8 mouse cellular contexts compared by ENCODE assay signal in the genomic region with DNA sequence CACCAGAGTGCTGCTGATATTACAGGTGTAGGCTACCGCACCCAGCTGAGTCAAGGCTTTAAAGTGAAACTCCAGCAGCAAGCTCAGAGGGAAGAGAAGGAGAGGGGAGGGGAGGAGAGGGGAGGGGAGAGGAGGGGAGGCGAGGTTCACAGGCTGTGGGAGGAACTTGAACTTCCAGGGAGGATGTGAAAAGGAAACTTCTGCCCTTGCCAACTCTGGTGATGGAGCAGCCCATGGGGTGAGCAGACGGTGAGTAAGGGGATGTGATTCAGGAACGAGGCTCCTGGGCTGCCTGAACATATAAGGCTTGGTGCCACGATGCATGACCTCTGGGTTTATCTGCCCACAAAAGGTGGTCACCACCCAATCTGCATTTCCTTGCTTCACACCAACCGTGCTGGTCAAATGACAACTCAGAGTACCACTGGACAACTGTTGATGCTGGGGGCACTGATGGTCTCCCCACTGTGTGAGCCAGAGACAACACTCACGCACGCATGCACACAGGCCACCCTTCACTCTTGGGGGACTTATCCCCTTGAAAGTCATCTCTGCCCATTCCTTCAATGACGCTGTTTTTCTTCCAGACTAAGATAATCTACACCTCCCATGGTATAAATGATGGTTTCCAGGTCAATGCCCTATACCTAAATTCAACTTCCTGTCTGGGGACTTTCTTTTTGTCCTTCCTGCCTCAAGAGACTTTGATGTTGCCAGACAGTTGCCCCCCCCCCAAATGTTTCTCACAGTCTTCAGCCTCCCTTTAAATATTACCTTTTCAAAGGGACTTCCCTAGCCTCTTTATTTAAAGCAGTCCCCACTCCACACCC.
DNase-seq lines count a peak whose midpoint lies in the region; ATAC-seq and TF ChIP-seq lines count a peak whose summit lies in the region.

No protein-coding gene starts in this region.

- TF ChIP-seq POLR2A in spleen, adult 2 months (IDR thresholded peaks at IDR 0.05; ENCODE audit: low read depth, low read length), result no peak

- peaks cover 87% of the 10 kb centered on the region for H3K4me1 ChIP-seq in forebrain, embryonic 10.5 days
- H3K4me1 ChIP-seq in forebrain, embryonic 11.5 days (replicated peaks; ENCODE audit: control insufficient read depth, insufficient read depth, low read length), result peaks cover 20% of the 10 kb centered on the region
- H3K4me1 ChIP-seq in spleen, adult 2 months (ENCODE audit: control insufficient read depth, insufficient read depth, insufficient read length), result peaks cover 36% of the 10 kb centered on the region
- H3K4me1 ChIP-seq in intestine, postnatal 0 days (replicated peaks; ENCODE audit: control insufficient read depth, insufficient read depth, low read length), result peaks cover 21% of the 10 kb centered on the region
- peaks cover 58% of the 10 kb centered on the region for H3K4me1 ChIP-seq in stomach, embryonic 16.5 days (ENCODE audit: control insufficient read depth, insufficient read depth, low read length)

- ATAC-seq in forebrain, embryonic 11.5 days (replicated peaks; ENCODE audit: low FRiP score), result no peak
- peak; percentile 72 for ATAC-seq in intestine, postnatal 0 days
- peak; percentile 38; the same call in 1 of the 2 replicates for ATAC-seq in stomach, embryonic 16.5 days (ENCODE audit: insufficient read depth, low FRiP score)

- H3K27me3 ChIP-seq in forebrain, embryonic 10.5 days (ENCODE audit: poor library complexity, severe bottlenecking), result no peaks in the 10 kb centered on the region
- H3K27me3 ChIP-seq in forebrain, embryonic 11.5 days (ENCODE audit: control insufficient read depth, insufficient read depth, low read length), result no peaks in the 10 kb centered on the region
- no peaks in the 10 kb centered on the region for H3K27me3 ChIP-seq in spleen, adult 2 months (ENCODE audit: control insufficient read depth, insufficient read depth, low read length)
- no peaks in the 10 kb centered on the region for H3K27me3 ChIP-seq in intestine, postnatal 0 days (replicated peaks; ENCODE audit: control insufficient read depth, insufficient read depth, low read length)
- H3K27me3 ChIP-seq in stomach, embryonic 16.5 days (ENCODE audit: control insufficient read depth, insufficient read depth, low read length), result no peaks in the 10 kb centered on the region

- TF ChIP-seq CTCF in spleen, adult 2 months (IDR thresholded peaks at IDR 0.05; ENCODE audit: extremely low read depth, insufficient read depth, insufficient read length, insufficient replicate concordance), result no peak
- TF ChIP-seq CTCF in intestine, postnatal 0 days (IDR thresholded peaks at IDR 0.05; ENCODE audit: low read depth), result no peak

- no peak overlapping the region for H3K9ac ChIP-seq in forebrain, embryonic 11.5 days (ENCODE audit: low read length)
- no peak overlapping the region for H3K9ac ChIP-seq in intestine, postnatal 0 days (ENCODE audit: low read depth, low read length)
- H3K9ac ChIP-seq in stomach, embryonic 16.5 days (ENCODE audit: low read length), result no peak overlapping the region

- H3K36me3 ChIP-seq in forebrain, embryonic 10.5 days (replicated peaks), result no peaks in the 10 kb centered on the region
- H3K36me3 ChIP-seq in forebrain, embryonic 11.5 days (ENCODE audit: control insufficient read depth, insufficient read depth, low read length), result no peaks in the 10 kb centered on the region
- H3K36me3 ChIP-seq in spleen, adult 2 months (ENCODE audit: control insufficient read depth, insufficient read depth, low read length), result no peaks in the 10 kb centered on the region
- H3K36me3 ChIP-seq in intestine, postnatal 0 days (ENCODE audit: control insufficient read depth, insufficient read depth), result no peaks in the 10 kb centered on the region
- no peaks in the 10 kb centered on the region for H3K36me3 ChIP-seq in stomach, embryonic 16.5 days (ENCODE audit: control insufficient read depth, insufficient read depth, low read length)

- H3K27ac ChIP-seq in forebrain, embryonic 10.5 days, result peak overlapping the region; percentile 53; the same call in 1 of the 2 replicates
- H3K27ac ChIP-seq in forebrain, embryonic 11.5 days (ENCODE audit: low read depth, low read length), result no peak overlapping the region
- peak overlapping the region; percentile 84 for H3K27ac ChIP-seq in spleen, adult 2 months (ENCODE audit: insufficient read depth, low read length)
- H3K27ac ChIP-seq in intestine, postnatal 0 days (ENCODE audit: low read depth, low read length), result no peak overlapping the region
- H3K27ac ChIP-seq in stomach, embryonic 16.5 days (ENCODE audit: low read length), result peak overlapping the region; percentile 86

- 78% methylated on average over 9 of the region's 9 CpGs for WGBS in forebrain, embryonic 10.5 days
- WGBS in forebrain, embryonic 11.5 days, result 78% methylated on average over 9 of the region's 9 CpGs
- 20% methylated on average over 9 of the region's 9 CpGs for WGBS in spleen, adult 2 months
- WGBS in intestine, postnatal 0 days, result 66% methylated on average over 8 of the region's 9 CpGs
- WGBS in stomach, embryonic 16.5 days, result 61% methylated on average over 9 of the region's 9 CpGs

- no peak overlapping the region for H3K4me3 ChIP-seq in forebrain, embryonic 10.5 days
- H3K4me3 ChIP-seq in forebrain, embryonic 11.5 days (ENCODE audit: low read depth, low read length), result no peak overlapping the region
- H3K4me3 ChIP-seq in spleen, adult 2 months (ENCODE audit: extremely low read depth, insufficient read depth, insufficient read length), result peak overlapping the region; percentile 23; the same call in 1 of the 2 replicates
- H3K4me3 ChIP-seq in intestine, postnatal 0 days (ENCODE audit: low read depth, low read length), result no peak overlapping the region
- H3K4me3 ChIP-seq in stomach, embryonic 16.5 days (replicated peaks; ENCODE audit: low read length), result no peak overlapping the region

- DNase-seq in forebrain, embryonic 10.5 days (ENCODE audit: extremely low spot score, low spot score), result no peak
- DNase-seq in forebrain, embryonic 11.5 days (ENCODE audit: low spot score), result no peak
- DNase-seq in spleen, adult 2 months (ENCODE audit: low read depth in 1 of 2, low spot score in 2 of 2), result no peak
- no peak for DNase-seq in spleen, postnatal 10 days (ENCODE audit: low spot score in 2 of 2)
- DNase-seq in spleen, adult 18-20 months, result no peak
- no peak for DNase-seq in right cerebral cortex, postnatal 10 days (ENCODE audit: low spot score in 2 of 2)

- H3K9me3 ChIP-seq in forebrain, embryonic 10.5 days, result no peaks in the 10 kb centered on the region
- H3K9me3 ChIP-seq in forebrain, embryonic 11.5 days (ENCODE audit: control insufficient read depth, low read length), result no peaks in the 10 kb centered on the region
- H3K9me3 ChIP-seq in intestine, postnatal 0 days (ENCODE audit: control insufficient read depth), result no peaks in the 10 kb centered on the region
- H3K9me3 ChIP-seq in stomach, embryonic 16.5 days (replicated peaks; ENCODE audit: control insufficient read depth, low read length), result no peaks in the 10 kb centered on the region

- H3K4me2 ChIP-seq in forebrain, embryonic 11.5 days (ENCODE audit: low read depth, low read length, severe bottlenecking), result no peak overlapping the region
- H3K4me2 ChIP-seq in intestine, postnatal 0 days (replicated peaks; ENCODE audit: low read depth), result peak overlapping the region; percentile 24; the same call in 1 of the 2 replicates
- peak overlapping the region; percentile 32 for H3K4me2 ChIP-seq in stomach, embryonic 16.5 days (ENCODE audit: low read depth, low read length)

Comparison
In these comparisons a context has a peak if more than half of its experiments do, and no peak if none do; other contexts are left out.
1. H3K27ac ChIP-seq: peak in forebrain, embryonic 10.5 days (single experiment), spleen, adult 2 months (single experiment) and stomach, embryonic 16.5 days (single experiment); none in forebrain, embryonic 11.5 days (single experiment) and intestine, postnatal 0 days (single experiment).